Mouse (Mus musculus): ENCODE results near the gene Ptov1. TPM values are rescaled to one million over a fixed set of nuclear protein-coding genes. Genes with fewer than 3 reads are reported as not detected.

Gene Ptov1
- polyA plus RNA-seq (2014; fragmentation: Nextera tagmentation; extraction: Ambion mirVana): 205 and 218 TPM in 2 replicates

DNA sequence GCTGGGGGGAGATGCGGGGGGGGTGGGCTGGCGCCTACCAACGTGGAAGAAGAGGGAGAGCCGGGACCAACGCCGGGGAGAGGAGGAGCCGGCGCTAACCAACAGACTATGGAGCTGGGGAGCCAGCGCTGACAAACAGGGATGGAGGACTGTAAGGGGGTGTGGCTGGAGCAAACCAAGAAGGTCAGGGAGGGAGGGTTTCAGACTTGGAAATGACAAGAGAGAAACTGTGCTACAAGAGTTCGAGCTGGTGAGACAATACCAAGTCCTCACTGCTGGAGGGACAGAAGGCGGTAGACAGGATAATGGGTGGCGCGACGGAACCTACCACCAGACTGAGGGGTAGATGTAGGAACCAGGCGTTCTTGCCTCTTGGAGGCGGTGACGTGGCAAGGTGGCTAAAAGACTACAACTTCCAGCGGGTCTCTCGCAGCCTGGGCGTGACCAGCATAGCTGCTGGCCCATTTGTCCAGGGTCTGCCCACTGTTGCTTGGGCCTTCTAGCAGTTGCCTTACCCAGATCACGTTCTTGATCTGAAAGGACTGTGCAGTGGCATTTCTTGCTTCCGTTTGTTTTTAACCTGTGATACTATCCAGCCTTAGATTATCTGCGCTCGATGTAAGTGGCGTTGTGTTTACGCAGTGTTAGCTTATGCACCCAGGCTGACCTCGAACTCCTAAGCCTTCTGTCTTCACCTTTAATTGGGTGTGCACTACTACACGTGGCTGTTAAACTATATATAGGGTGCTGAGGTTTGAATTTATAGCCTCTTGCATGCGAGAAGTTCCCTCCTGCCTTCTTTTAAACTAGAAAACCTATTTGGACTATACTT lies at the start of gene Ptov1:
Ptov1 (minus strand) TSS at position 92 of the 832 bp plus-strand sequence.
- Histone ChIP-seq H3K4me3 (ENCODE audit: low read depth, low read length) (peak within 1 kb of the TSS; percentile 97), H3K36me3 (ENCODE audit: control insufficient read depth, insufficient read depth, low read length) (peaks cover 3% of the 10 kb centered on the region; the same call in 1 of the 2 replicates), H3K4me1 (ENCODE audit: control insufficient read depth, insufficient read depth, low read length) (peaks cover 51% of the 10 kb centered on the region), H3K9me3 (replicated peaks; ENCODE audit: control insufficient read depth, low read length) (no peaks in the 10 kb centered on the region), H3K9ac (ENCODE audit: low read depth, low read length) (peak within 1 kb of the TSS; percentile 100), H3K27ac (ENCODE audit: low read depth, low read length) (peak within 1 kb of the TSS; percentile 100), H3K4me2 (peak within 1 kb of the TSS; percentile 82), H3K27me3 (ENCODE audit: control insufficient read depth, insufficient read depth, low read length) (no peaks in the 10 kb centered on the region)
- peak; percentile 87 for ATAC-seq (replicated peaks; ENCODE audit: insufficient number of reproducible peaks, low FRiP score, low TSS enrichment)
- WGBS (ENCODE audit: insufficient replicate concordance): 7% methylated on average over 29 of the region's 29 CpGs

GRCm38 (mm10) chr7:44919127-44919526 lies 49.5 kb upstream of the Ptov1 start:
- Histone ChIP-seq H3K4me2 (no peak overlapping the region), H3K36me3 (ENCODE audit: control insufficient read depth, insufficient read depth, low read length) (peaks cover 27% of the 10 kb centered on the region), H3K9me3 (replicated peaks; ENCODE audit: control insufficient read depth, low read length) (no peaks in the 10 kb centered on the region), H3K4me3 (ENCODE audit: low read depth, low read length) (no peak overlapping the region), H3K27ac (ENCODE audit: low read depth, low read length) (no peak overlapping the region), H3K9ac (ENCODE audit: low read depth, low read length) (0 out of 2 replicates have a peak overlapping the region, but pooled peaks have one; percentile 28), H3K4me1 (ENCODE audit: control insufficient read depth, insufficient read depth, low read length) (peaks cover 21% of the 10 kb centered on the region), H3K27me3 (ENCODE audit: control insufficient read depth, insufficient read depth, low read length) (no peaks in the 10 kb centered on the region)
- no peak for ATAC-seq (replicated peaks; ENCODE audit: insufficient number of reproducible peaks, low FRiP score, low TSS enrichment)
- WGBS (ENCODE audit: insufficient replicate concordance): 87% methylated on average over 5 of the region's 5 CpGs

DNA sequence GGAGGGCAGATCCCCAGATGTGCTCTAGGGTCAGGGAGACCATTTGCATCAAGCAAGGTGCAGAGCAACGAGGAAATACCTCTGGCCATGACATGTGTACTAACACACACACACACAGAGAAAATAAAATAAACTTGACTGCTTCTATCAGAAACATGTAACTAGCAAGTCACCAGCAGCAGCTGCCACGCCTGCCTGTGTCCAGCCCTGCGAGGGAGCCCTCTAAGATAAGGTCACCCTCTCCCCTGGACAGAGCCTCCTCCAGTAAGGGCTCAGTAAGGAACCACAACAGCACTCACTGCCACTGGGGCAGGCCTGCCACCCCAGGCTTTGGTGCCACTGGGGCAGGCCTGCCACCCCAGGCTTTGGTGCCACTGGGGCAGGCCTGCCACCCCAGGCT lies 48.6 kb upstream of the Ptov1 start:
- no peak for ATAC-seq (replicated peaks; ENCODE audit: insufficient number of reproducible peaks, low FRiP score, low TSS enrichment)
- Histone ChIP-seq H3K4me1 (ENCODE audit: control insufficient read depth, insufficient read depth, low read length) (peaks cover 21% of the 10 kb centered on the region), H3K36me3 (ENCODE audit: control insufficient read depth, insufficient read depth, low read length) (peaks cover 29% of the 10 kb centered on the region), H3K27ac (ENCODE audit: low read depth, low read length) (no peak overlapping the region), H3K9me3 (replicated peaks; ENCODE audit: control insufficient read depth, low read length) (no peaks in the 10 kb centered on the region), H3K27me3 (ENCODE audit: control insufficient read depth, insufficient read depth, low read length) (no peaks in the 10 kb centered on the region), H3K4me2 (peak overlapping the region; percentile 3; the same call in 1 of the 2 replicates), H3K4me3 (ENCODE audit: low read depth, low read length) (no peak overlapping the region), H3K9ac (ENCODE audit: low read depth, low read length) (no peak overlapping the region; the same call in 1 of the 2 replicates)
- WGBS (ENCODE audit: insufficient replicate concordance): 50% methylated on average over 3 of the region's 3 CpGs

DNA sequence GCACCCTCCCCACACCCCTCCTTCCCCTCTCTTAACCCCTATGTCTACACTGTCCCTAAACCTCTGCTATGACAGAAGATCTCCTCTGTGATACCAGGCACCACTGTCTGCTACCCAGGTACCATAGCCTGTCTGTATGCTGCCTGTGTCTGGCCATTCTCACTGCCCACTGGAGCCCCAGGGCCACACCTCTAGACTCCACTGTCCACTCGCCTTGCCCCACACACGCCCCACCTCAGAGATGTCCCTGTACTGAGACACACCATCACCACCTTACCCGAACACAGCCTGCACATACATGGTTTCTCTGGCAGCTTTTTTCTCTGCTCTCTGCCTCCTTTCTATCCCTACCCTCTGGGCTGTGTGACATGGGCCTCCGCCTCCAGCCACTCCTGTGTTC lies 47.3 kb upstream of the Ptov1 start:
- Histone ChIP-seq H3K4me2 (no peak overlapping the region), H3K4me3 (ENCODE audit: low read depth, low read length) (no peak overlapping the region), H3K27ac (ENCODE audit: low read depth, low read length) (no peak overlapping the region), H3K9ac (ENCODE audit: low read depth, low read length) (no peak overlapping the region), H3K36me3 (ENCODE audit: control insufficient read depth, insufficient read depth, low read length) (peaks cover 21% of the 10 kb centered on the region), H3K27me3 (ENCODE audit: control insufficient read depth, insufficient read depth, low read length) (no peaks in the 10 kb centered on the region), H3K9me3 (replicated peaks; ENCODE audit: control insufficient read depth, low read length) (no peaks in the 10 kb centered on the region), H3K4me1 (ENCODE audit: control insufficient read depth, insufficient read depth, low read length) (peaks cover 21% of the 10 kb centered on the region)
- WGBS (ENCODE audit: insufficient replicate concordance): 66% methylated on average over 4 of the region's 4 CpGs
- ATAC-seq (replicated peaks; ENCODE audit: insufficient number of reproducible peaks, low FRiP score, low TSS enrichment): no peak

DNA sequence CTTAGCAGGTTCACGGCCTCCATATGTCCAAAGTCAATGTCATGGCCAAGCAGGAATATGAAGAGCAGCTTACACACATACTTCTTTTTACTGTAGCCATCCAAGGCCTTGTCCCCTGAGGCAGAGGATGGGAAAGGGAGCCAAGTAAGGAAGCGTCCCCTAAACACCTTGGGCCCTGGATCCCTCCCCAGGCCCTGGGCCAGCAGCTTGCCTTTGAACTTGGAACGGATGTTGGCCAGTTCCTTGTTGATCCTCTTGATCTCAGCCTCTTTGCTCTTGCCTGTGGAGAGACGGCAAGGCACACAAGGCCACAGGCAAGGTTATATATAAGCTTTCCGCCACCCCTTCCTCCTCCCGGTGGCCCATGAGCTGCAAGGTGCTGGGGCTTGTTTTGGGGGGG lies 46.6 kb upstream of the Ptov1 start:
- no peak overlapping the region for H3K9ac ChIP-seq (ENCODE audit: low read depth, low read length)
- H3K4me1 ChIP-seq (ENCODE audit: control insufficient read depth, insufficient read depth, low read length): peaks cover 21% of the 10 kb centered on the region
- ATAC-seq (replicated peaks; ENCODE audit: insufficient number of reproducible peaks, low FRiP score, low TSS enrichment): no peak
- H3K36me3 ChIP-seq (ENCODE audit: control insufficient read depth, insufficient read depth, low read length): peaks cover 19% of the 10 kb centered on the region
- H3K27ac ChIP-seq (ENCODE audit: low read depth, low read length): no peak overlapping the region
- no peaks in the 10 kb centered on the region for H3K27me3 ChIP-seq (ENCODE audit: control insufficient read depth, insufficient read depth, low read length)
- H3K4me2 ChIP-seq: no peak overlapping the region
- H3K4me3 ChIP-seq (ENCODE audit: low read depth, low read length): no peak overlapping the region
- 80% methylated on average over 6 of the region's 6 CpGs for WGBS (ENCODE audit: insufficient replicate concordance)
- H3K9me3 ChIP-seq (replicated peaks; ENCODE audit: control insufficient read depth, low read length): no peaks in the 10 kb centered on the region

- Histone ChIP-seq H3K4me2 (no peak overlapping the region), H3K9me3 (replicated peaks; ENCODE audit: control insufficient read depth, low read length) (no peaks in the 10 kb centered on the region), H3K4me1 (ENCODE audit: control insufficient read depth, insufficient read depth, low read length) (peaks cover 21% of the 10 kb centered on the region), H3K9ac (ENCODE audit: low read depth, low read length) (no peak overlapping the region), H3K27me3 (ENCODE audit: control insufficient read depth, insufficient read depth, low read length) (no peaks in the 10 kb centered on the region), H3K4me3 (ENCODE audit: low read depth, low read length) (no peak overlapping the region), H3K27ac (ENCODE audit: low read depth, low read length) (no peak overlapping the region), H3K36me3 (ENCODE audit: control insufficient read depth, insufficient read depth, low read length) (peaks cover 23% of the 10 kb centered on the region)
- WGBS (ENCODE audit: insufficient replicate concordance): 90% methylated on average over 9 of the region's 9 CpGs
- no peak for ATAC-seq (replicated peaks; ENCODE audit: insufficient number of reproducible peaks, low FRiP score, low TSS enrichment)
Measured at GRCm38 (mm10) chr7:44915314-44915713, 45.7 kb upstream of the Ptov1 start.

GRCm38 (mm10) chr7:44914396-44914795 lies 44.8 kb upstream of the Ptov1 start:
- peaks cover 21% of the 10 kb centered on the region for H3K4me1 ChIP-seq (ENCODE audit: control insufficient read depth, insufficient read depth, low read length)
- no peak for ATAC-seq (replicated peaks; ENCODE audit: insufficient number of reproducible peaks, low FRiP score, low TSS enrichment)
- 67% methylated on average over 2 of the region's 2 CpGs for WGBS (ENCODE audit: insufficient replicate concordance)
- no peaks in the 10 kb centered on the region for H3K27me3 ChIP-seq (ENCODE audit: control insufficient read depth, insufficient read depth, low read length)
- H3K36me3 ChIP-seq (ENCODE audit: control insufficient read depth, insufficient read depth, low read length): peaks cover 26% of the 10 kb centered on the region
- no peak overlapping the region for H3K9ac ChIP-seq (ENCODE audit: low read depth, low read length)
- no peak overlapping the region for H3K4me3 ChIP-seq (ENCODE audit: low read depth, low read length)
- no peaks in the 10 kb centered on the region for H3K9me3 ChIP-seq (replicated peaks; ENCODE audit: control insufficient read depth, low read length)
- no peak overlapping the region for H3K4me2 ChIP-seq
- H3K27ac ChIP-seq (ENCODE audit: low read depth, low read length): 0 out of 2 replicates have a peak overlapping the region, but pooled peaks have one; percentile 29

- H3K36me3 ChIP-seq (ENCODE audit: control insufficient read depth, insufficient read depth, low read length): peaks cover 53% of the 10 kb centered on the region
- no peak overlapping the region for H3K27ac ChIP-seq (ENCODE audit: low read depth, low read length)
- no peak overlapping the region; the same call in 1 of the 2 replicates for H3K9ac ChIP-seq (ENCODE audit: low read depth, low read length)
- no peaks in the 10 kb centered on the region for H3K27me3 ChIP-seq (ENCODE audit: control insufficient read depth, insufficient read depth, low read length)
- 83% methylated on average over 15 of the region's 15 CpGs for WGBS (ENCODE audit: insufficient replicate concordance)
- ATAC-seq (replicated peaks; ENCODE audit: insufficient number of reproducible peaks, low FRiP score, low TSS enrichment): no peak
- H3K4me2 ChIP-seq: no peak overlapping the region
- H3K4me1 ChIP-seq (ENCODE audit: control insufficient read depth, insufficient read depth, low read length): no peaks in the 10 kb centered on the region
- H3K9me3 ChIP-seq (replicated peaks; ENCODE audit: control insufficient read depth, low read length): no peaks in the 10 kb centered on the region
- no peak overlapping the region for H3K4me3 ChIP-seq (ENCODE audit: low read depth, low read length)
Measured at GRCm38 (mm10) chr7:44908706-44909476, 39.3 kb upstream of the Ptov1 start.

Measured in heart, embryonic 11.5 days (tissue).